Mouse (Mus musculus) neural tube, embryonic 11.5 days (tissue): Measurements from ENCODE around the gene Nos1. TPM values are rescaled to one million over a fixed set of nuclear protein-coding genes. Genes with fewer than 3 reads are reported as not detected.

Source experiments
- ATAC-seq: fragments of 200-750 bp; cut with Nextera tagmentation; 2 replicates; pipeline ENCODE4 v1.8.0; 2017; ENCODE audit warnings: moderate number of reproducible peaks, mild to moderate bottlenecking, moderate TSS enrichment, moderate library complexity; ENCODE audit not compliant: insufficient read depth, low FRiP score, low TSS enrichment
- DNase-seq: peaks from one replicate; pipeline ENCODE4 v3.0.0-alpha.2; 2015; ENCODE audit warnings: low spot score
- H3K27ac ChIP-seq: fragments of 300-500 bp; sonication (generic); 2 replicates; pipeline ENCODE4 v1.5.1; 2014; ENCODE audit warnings: low read depth, mild to moderate bottlenecking, low read length
- H3K27me3 ChIP-seq: fragments of 300-500 bp; sonication (generic); 2 replicates; pipeline ENCODE4 v1.6.1; 2014; ENCODE audit warnings: mild to moderate bottlenecking, low read length, mixed read lengths; ENCODE audit not compliant: control insufficient read depth, insufficient read depth
- H3K36me3 ChIP-seq: fragments of 300-500 bp; sonication (generic); 2 replicates; pipeline ENCODE4 v1.6.1; 2014; ENCODE audit warnings: mild to moderate bottlenecking, low read length, moderate library complexity, mixed read lengths; ENCODE audit not compliant: control insufficient read depth, insufficient read depth
- H3K4me1 ChIP-seq: fragments of 300-500 bp; sonication (generic); 2 replicates; pipeline ENCODE4 v1.6.1; 2014; ENCODE audit warnings: low read length, mixed read lengths; ENCODE audit not compliant: control insufficient read depth, insufficient read depth
- H3K4me2 ChIP-seq: fragments of 300-500 bp; sonication (generic); 2 replicates; pipeline ENCODE4 v1.6.1; 2014; ENCODE audit warnings: low read depth, mild to moderate bottlenecking, moderate library complexity
- H3K4me3 ChIP-seq: fragments of 300-500 bp; sonication (generic); 2 replicates; pipeline ENCODE4 v1.5.1; 2014; ENCODE audit warnings: low read depth, low read length
- H3K9ac ChIP-seq: fragments of 300-500 bp; sonication (generic); 2 replicates; pipeline ENCODE4 v1.6.1; 2014; ENCODE audit warnings: mild to moderate bottlenecking, low read length
- H3K9me3 ChIP-seq: fragments of 300-500 bp; sonication (generic); 2 replicates; pipeline ENCODE4 v1.6.1; 2016; ENCODE audit warnings: low read length; ENCODE audit not compliant: control insufficient read depth
- WGBS: fragments of 180-500 bp; shearing (Covaris S2); extraction: QIAGEN DNeasy Blood & Tissue Kit; methylation state at CpG from one replicate; pipeline ENCODE4 v1.1.7; 2014; 5-methylcytosine and 5-hydroxymethylcytosine counted together
- polyA plus RNA-seq: library from polyadenylated mRNA; unstranded; fragments of >200 nt; fragmentation: Nextera tagmentation; extraction: Ambion mirVana; gene quantifications from 2 replicates; pipeline ENCODE4 v1.2.1, GENCODE M21; 2014

Gene Nos1
- polyA plus RNA-seq, 1 experiment from 2014 or later, result 0.70 TPM

GRCm38 (mm10) chr5:117980921-117981320 lies 200.1 kb downstream of the Nos1 start:
- Histone ChIP-seq H3K27me3 (no peaks in the 10 kb centered on the region), H3K27ac (no peak overlapping the region), H3K9me3 (no peaks in the 10 kb centered on the region), H3K4me3 (no peak overlapping the region), H3K36me3 (peaks cover 11% of the 10 kb centered on the region), H3K4me1 (peaks cover 11% of the 10 kb centered on the region), H3K9ac (no peak overlapping the region), H3K4me2 (no peak overlapping the region)
- no peak for ATAC-seq
- WGBS, result 95% methylated on average over 8 of the region's 8 CpGs
- DNase-seq, result no peak

GRCm38 (mm10) chr5:117981943-117982342 lies 201.1 kb downstream of the Nos1 start:
- peaks cover 16% of the 10 kb centered on the region for H3K36me3 ChIP-seq
- no peak for ATAC-seq
- no peak overlapping the region for H3K9ac ChIP-seq

DNA sequence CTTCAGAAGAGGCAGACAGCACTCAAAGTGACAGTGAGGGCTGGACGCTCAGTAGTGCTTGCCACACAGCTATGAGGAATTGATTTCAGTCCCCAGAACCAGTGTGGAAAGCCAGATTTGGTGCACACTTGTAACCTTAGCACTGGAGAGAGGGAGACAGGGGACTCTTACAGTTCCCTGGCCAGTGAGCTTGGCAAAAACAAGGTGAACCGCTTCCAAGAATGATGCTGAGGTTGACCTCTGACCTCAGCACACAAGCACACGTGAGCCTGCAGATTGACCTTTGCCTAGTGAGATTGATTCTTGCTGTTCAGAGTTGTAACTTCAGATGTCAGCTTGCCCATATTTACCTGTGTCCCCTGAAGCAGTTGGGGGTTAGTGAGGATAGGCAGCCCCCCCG lies 205.5 kb downstream of the Nos1 start:
- Histone ChIP-seq H3K9me3 (no peaks in the 10 kb centered on the region), H3K9ac (no peak overlapping the region), H3K27ac (no peak overlapping the region), H3K4me2 (no peak overlapping the region), H3K36me3 (peaks cover 28% of the 10 kb centered on the region), H3K27me3 (no peaks in the 10 kb centered on the region), H3K4me3 (no peak overlapping the region), H3K4me1 (peaks cover 4% of the 10 kb centered on the region; the same call in 1 of the 2 replicates)
- 65% methylated on average over 4 of the region's 4 CpGs for WGBS
- DNase-seq (no peak), ATAC-seq (no peak)

More at GRCm38 (mm10) chr5:117981943-117982342, 201.1 kb downstream of the Nos1 start:
- Histone ChIP-seq H3K4me2 (no peak overlapping the region), H3K9me3 (no peaks in the 10 kb centered on the region), H3K27ac (no peak overlapping the region), H3K27me3 (no peaks in the 10 kb centered on the region), H3K4me3 (no peak overlapping the region), H3K4me1 (peaks cover 11% of the 10 kb centered on the region)
- 92% methylated on average over 5 of the region's 5 CpGs for WGBS
- DNase-seq, result no peak

DNA sequence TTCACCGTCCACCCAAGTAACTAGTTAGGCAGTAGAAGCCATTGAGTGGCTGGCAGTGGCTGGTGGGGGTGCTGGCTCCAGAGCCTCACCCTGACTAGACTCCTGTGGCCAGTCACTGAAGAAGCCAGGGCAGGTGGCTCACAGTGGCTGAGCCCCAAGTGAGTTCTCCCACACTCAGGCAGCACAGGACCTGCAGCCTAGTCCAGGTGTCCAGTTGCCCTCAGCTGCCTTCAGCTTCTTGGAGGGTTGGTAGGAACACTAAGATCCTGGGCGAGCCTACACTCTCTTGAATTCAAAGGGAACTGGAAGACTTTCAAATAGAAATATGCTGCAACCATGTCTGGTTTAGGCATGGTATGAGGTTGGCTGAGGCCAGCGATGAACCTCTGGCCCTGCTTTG lies 207.1 kb downstream of the Nos1 start:
- Histone ChIP-seq H3K4me1 (peaks cover 4% of the 10 kb centered on the region; the same call in 1 of the 2 replicates), H3K36me3 (peaks cover 32% of the 10 kb centered on the region), H3K27me3 (no peaks in the 10 kb centered on the region), H3K4me3 (no peak overlapping the region), H3K9ac (no peak overlapping the region), H3K4me2 (no peak overlapping the region), H3K9me3 (no peaks in the 10 kb centered on the region), H3K27ac (no peak overlapping the region)
- WGBS, result 88% methylated on average over 3 of the region's 3 CpGs
- ATAC-seq (no peak), DNase-seq (no peak)

- Histone ChIP-seq H3K4me3 (no peak overlapping the region), H3K9me3 (no peaks in the 10 kb centered on the region), H3K36me3 (peaks cover 32% of the 10 kb centered on the region), H3K4me2 (no peak overlapping the region), H3K4me1 (peaks cover 4% of the 10 kb centered on the region; the same call in 1 of the 2 replicates), H3K27me3 (no peaks in the 10 kb centered on the region), H3K27ac (no peak overlapping the region), H3K9ac (no peak overlapping the region)
- ATAC-seq, result no peak
- no peak for DNase-seq
- 90% methylated on average over 9 of the region's 9 CpGs for WGBS
These were observed 207.5 kb downstream of the Nos1 start for GRCm38 (mm10) chr5:117988367-117988766.

DNA sequence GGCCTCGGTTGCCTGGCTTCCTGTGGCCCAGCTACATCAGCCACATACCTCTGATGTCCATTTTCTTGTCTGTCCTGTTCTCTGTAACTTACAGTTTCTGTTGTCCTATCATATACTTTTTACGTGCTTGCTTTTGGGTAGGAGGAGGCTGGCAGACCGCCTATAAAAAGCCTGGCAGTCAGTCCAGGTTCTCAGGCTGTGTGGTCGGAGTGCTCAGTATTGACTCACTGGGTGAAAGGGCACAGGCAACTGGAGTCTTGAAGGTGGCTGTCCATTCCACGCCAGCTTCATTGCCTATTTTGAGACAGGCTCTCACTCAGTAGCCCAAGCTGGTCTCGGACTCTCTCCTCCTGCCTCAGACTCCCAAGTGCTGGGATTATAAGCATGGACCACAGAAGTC lies 208.9 kb downstream of the Nos1 start:
- ATAC-seq (no peak), DNase-seq (no peak)
- no peak overlapping the region for H3K27ac ChIP-seq
- no peaks in the 10 kb centered on the region for H3K9me3 ChIP-seq
- no peaks in the 10 kb centered on the region for H3K27me3 ChIP-seq
- H3K4me2 ChIP-seq, result no peak overlapping the region
- H3K9ac ChIP-seq, result no peak overlapping the region
- WGBS, result 92% methylated on average over 6 of the region's 6 CpGs
- H3K4me1 ChIP-seq, result no peaks in the 10 kb centered on the region
- no peak overlapping the region for H3K4me3 ChIP-seq
- H3K36me3 ChIP-seq, result peaks cover 35% of the 10 kb centered on the region

DNA sequence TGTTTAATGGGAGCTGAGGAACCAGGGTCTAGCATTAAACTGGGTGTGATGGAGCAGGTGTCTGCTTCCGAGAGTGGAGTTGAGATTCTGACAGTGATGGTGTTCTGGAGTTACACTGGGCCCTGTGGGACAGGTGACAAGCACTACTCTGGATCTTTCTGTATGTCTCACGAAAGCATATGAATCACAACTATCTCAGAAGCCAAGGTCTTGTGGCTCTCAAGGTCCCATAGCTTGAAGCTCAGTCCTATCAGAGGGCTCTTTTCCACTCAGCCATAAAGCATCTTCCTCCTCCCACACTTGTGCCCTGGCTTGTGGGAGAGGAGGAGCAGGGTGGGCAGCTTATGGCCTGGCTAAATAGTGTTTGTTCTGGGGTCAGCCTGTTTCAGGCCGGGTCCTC lies 210.1 kb downstream of the Nos1 start:
- Histone ChIP-seq H3K27me3 (no peaks in the 10 kb centered on the region), H3K4me2 (no peak overlapping the region), H3K4me3 (no peak overlapping the region), H3K4me1 (no peaks in the 10 kb centered on the region), H3K36me3 (peaks cover 39% of the 10 kb centered on the region), H3K9ac (no peak overlapping the region), H3K9me3 (no peaks in the 10 kb centered on the region), H3K27ac (no peak overlapping the region)
- DNase-seq (no peak), ATAC-seq (no peak)
- WGBS, result 85% methylated on average over 3 of the region's 3 CpGs

- 95% methylated on average over 6 of the region's 6 CpGs for WGBS
- H3K9ac ChIP-seq, result no peak overlapping the region
- no peaks in the 10 kb centered on the region for H3K27me3 ChIP-seq
- no peak for DNase-seq
- no peaks in the 10 kb centered on the region for H3K9me3 ChIP-seq
- H3K36me3 ChIP-seq, result peaks cover 32% of the 10 kb centered on the region
- no peak overlapping the region for H3K4me3 ChIP-seq
- ATAC-seq, result no peak
- H3K4me2 ChIP-seq, result no peak overlapping the region
- no peaks in the 10 kb centered on the region for H3K4me1 ChIP-seq
- no peak overlapping the region for H3K27ac ChIP-seq
These were observed 212.7 kb downstream of the Nos1 start for GRCm38 (mm10) chr5:117993550-117993949.

DNA sequence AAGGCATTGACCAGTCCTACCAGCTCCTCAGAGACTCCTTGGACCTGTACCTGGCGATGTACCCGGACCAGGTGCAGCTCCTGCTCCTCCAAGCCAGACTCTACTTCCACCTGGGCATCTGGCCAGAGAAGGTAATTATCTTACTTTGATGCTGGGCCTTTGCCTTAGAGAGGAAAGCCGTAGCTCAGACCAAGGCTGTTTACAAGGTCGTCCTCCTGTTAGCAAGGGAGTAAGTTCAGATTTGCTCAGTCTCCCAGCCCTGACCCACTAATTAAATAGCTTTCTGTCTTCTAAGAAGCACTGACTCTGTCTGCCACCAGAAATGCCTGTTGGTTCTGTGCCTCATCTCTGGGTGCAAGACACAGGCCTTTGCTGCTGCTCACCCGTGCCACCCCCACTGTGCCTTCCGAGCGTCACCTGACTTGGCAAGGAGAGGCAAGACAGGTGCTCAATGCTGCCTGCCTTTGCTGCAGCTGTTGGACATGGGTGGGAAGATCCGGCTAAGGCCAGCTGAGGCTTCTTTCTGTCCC lies 214.6 kb downstream of the Nos1 start:
- DNase-seq (no peak), ATAC-seq (no peak)
- Histone ChIP-seq H3K4me3 (no peak overlapping the region), H3K9me3 (no peaks in the 10 kb centered on the region), H3K36me3 (peaks cover 24% of the 10 kb centered on the region), H3K4me2 (no peak overlapping the region), H3K4me1 (no peaks in the 10 kb centered on the region), H3K27ac (no peak overlapping the region), H3K27me3 (no peaks in the 10 kb centered on the region), H3K9ac (no peak overlapping the region)
- 90% methylated on average over 8 of the region's 8 CpGs for WGBS
